Mouse (Mus musculus) limb, embryonic 10.5 days (tissue): ENCODE data around the gene Rbm41. TPM values are rescaled to one million over a fixed set of nuclear protein-coding genes. Genes with fewer than 3 reads are reported as not detected.

Experiments
- DNase-seq: peaks from one replicate; pipeline ENCODE4 v3.0.0-alpha.2; 2017; ENCODE audit warnings: low spot score
- H3K27ac ChIP-seq: fragments of 300-500 bp; sonication (generic); 2 replicates; pipeline ENCODE4 v1.5.1; 2016; ENCODE audit warnings: mild to moderate bottlenecking
- H3K27me3 ChIP-seq: fragments of 300-500 bp; sonication (generic); 2 replicates; pipeline ENCODE4 v1.6.1; 2016; ENCODE audit warnings: low read depth, mild to moderate bottlenecking; ENCODE audit not compliant: poor library complexity, severe bottlenecking
- H3K36me3 ChIP-seq: fragments of 300-500 bp; sonication (generic); 2 replicates; pipeline ENCODE4 v1.6.1; 2016; ENCODE audit warnings: mild to moderate bottlenecking, moderate library complexity
- H3K4me1 ChIP-seq: fragments of 300-500 bp; sonication (generic); 2 replicates; pipeline ENCODE4 v1.6.1; 2016
- H3K4me3 ChIP-seq: fragments of 300-500 bp; sonication (generic); 2 replicates; pipeline ENCODE4 v1.5.1; 2016; ENCODE audit warnings: mild to moderate bottlenecking, moderate library complexity
- H3K9me3 ChIP-seq: fragments of 300-500 bp; sonication (generic); replicated peaks from 2 replicates; pipeline ENCODE4 v1.6.1; 2016; ENCODE audit warnings: mild to moderate bottlenecking
- WGBS: fragments of 180-500 bp; shearing (Covaris S2); methylation state at CpG from one replicate; pipeline ENCODE4 v1.1.7; 2016; 5-methylcytosine and 5-hydroxymethylcytosine counted together
- polyA plus RNA-seq: library from polyadenylated mRNA; unstranded; fragments of >200 nt; fragmentation: Nextera tagmentation; extraction: Ambion mirVana; gene quantifications from 2 replicates; pipeline ENCODE4 v1.2.1, GENCODE M21; 2016

Rbm41 gene
- polyA plus RNA-seq, 1 experiment from 2014 or later = 6.4 TPM

- Histone ChIP-seq H3K9me3 (no peaks in the 10 kb centered on the region), H3K4me1 (no peaks in the 10 kb centered on the region), H3K27ac (no peak overlapping the region), H3K27me3 (peaks cover 43% of the 10 kb centered on the region), H3K36me3 (no peaks in the 10 kb centered on the region), H3K4me3 (no peak overlapping the region)
- 88% methylated on average over 4 of the region's 4 CpGs for whole genome bisulfite sequencing
- DNase-seq = no peak
Observed at GRCm38 (mm10) chrX:139854795-139855194, 143.6 kb downstream of the Rbm41 start.

- WGBS = 88% methylated on average over 6 of the region's 6 CpGs
- H3K4me3 ChIP-seq = no peak overlapping the region
- H3K9me3 ChIP-seq = no peaks in the 10 kb centered on the region
- no peak for DNase-seq
- H3K27ac ChIP-seq = no peak overlapping the region
- H3K4me1 ChIP-seq = no peaks in the 10 kb centered on the region
- no peaks in the 10 kb centered on the region for H3K36me3 ChIP-seq
- peaks cover 77% of the 10 kb centered on the region for H3K27me3 ChIP-seq
Observed at GRCm38 (mm10) chrX:139841091-139841490, 157.3 kb downstream of the Rbm41 start.

Other genes starting within 250 kb of the Rbm41 start
- gene Ripply1, start 216.2 kb downstream of the Rbm41 start, polyA plus RNA-seq = not detected in 2 replicates
- gene Cldn2, start 197.8 kb downstream of the Rbm41 start, polyA plus RNA-seq = not detected in 2 replicates
- gene Morc4, start 126.9 kb downstream of the Rbm41 start, polyA plus RNA-seq = 5.7 and 7.2 TPM in 2 replicates
- 2.3 and 3.8 TPM in 2 replicates for gene Nup62cl, start 64.1 kb upstream of the Rbm41 start, polyA plus RNA-seq
- gene Pih1h3b, start 64.3 kb upstream of the Rbm41 start, polyA plus RNA-seq = not detected in 2 replicates